Mouse (Mus musculus): ENCODE measurements around the gene Ifna1. TPM values are rescaled to one million over a fixed set of nuclear protein-coding genes. Genes with fewer than 3 reads are reported as not detected.

Ifna1 gene
- polyA plus RNA-seq, 1 experiment from 2014 or later = not detected

DNA sequence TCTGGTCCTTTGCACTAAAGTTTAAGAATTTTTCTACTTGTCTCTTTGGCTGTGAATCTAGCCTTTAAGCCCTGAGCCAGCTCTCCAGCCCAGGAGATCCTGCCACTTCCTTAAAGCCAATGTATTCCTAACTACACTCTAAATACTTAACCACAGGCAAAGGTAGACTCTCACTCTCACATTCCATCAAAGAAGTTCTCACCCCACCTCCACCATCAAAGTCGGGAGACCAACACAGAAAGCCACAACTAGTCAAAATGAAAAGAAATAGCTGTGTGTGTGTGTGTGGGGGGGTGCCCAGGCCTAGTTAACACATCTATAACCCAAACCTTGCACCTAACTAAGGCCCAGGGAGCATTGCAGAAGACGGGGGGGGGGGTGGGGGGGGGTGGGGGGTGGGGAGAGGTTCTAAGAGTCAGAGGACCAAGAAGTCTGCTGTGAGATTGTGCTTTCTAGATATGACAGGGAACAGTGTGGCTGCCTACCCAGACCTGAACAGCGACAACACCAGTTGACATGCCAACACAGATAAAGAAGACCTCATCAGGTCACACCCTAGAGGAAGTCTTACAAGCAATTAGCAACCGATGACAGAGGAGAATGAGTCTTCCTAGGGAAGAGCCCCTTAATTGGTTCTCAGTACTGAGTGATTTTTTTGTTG is 25.7 kb downstream of the Ifna1 start:
- no peak overlapping the region for H3K27ac ChIP-seq
- H3K4me1 ChIP-seq (replicated peaks) = no peaks in the 10 kb centered on the region
- no peaks in the 10 kb centered on the region for H3K9me3 ChIP-seq (replicated peaks)
- no peaks in the 10 kb centered on the region for H3K36me3 ChIP-seq
- ATAC-seq (replicated peaks; ENCODE audit: insufficient number of reproducible peaks, insufficient read depth, low FRiP score, low read depth) = no peak
- H3K9ac ChIP-seq = no peak overlapping the region
- WGBS = 42% methylated on average over 4 of the region's 4 CpGs
- no peaks in the 10 kb centered on the region for H3K27me3 ChIP-seq
- H3K4me2 ChIP-seq = no peak overlapping the region
- no peak overlapping the region for H3K4me3 ChIP-seq

DNA sequence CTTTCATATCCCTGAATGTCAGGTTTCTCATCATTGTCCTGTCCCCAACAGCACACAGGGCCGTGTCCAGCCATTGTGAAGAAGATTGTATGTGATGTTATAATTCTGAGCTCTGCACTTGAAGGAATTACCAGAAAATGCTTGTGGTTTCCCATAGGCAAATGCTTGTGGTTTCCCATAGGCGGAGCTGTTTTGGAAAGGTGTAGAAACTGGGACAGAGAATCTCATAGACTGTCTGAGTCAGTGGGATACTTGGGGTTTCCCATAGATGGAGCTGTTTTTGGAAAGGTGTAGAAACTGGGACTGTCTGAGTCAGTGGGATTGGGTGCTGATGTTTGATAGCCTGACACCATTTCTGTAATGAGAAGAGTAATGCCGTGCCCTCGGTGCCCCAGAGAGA is 26.6 kb downstream of the Ifna1 start:
- H3K4me3 ChIP-seq = no peak overlapping the region
- 80% methylated on average over 4 of the region's 4 CpGs for WGBS

DNA sequence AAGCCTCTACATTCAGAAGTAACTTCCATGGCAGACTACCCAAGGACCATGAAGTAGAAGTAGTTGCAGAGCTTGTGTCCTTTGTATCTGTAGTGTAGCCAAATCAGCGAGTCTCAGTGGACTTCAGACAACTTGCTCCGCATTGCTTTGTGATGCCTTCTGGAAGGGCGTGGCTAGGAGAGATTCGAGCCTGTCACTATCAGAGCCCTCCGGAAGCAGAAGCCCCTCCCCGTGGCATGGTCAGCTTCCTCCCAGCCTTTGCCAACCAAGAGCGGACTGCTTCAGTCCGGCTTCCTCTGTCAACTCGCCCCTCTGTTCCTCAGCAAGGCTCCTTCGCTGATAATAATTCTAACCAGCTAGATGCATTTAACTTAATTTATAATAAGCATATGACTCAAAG is 28.4 kb downstream of the Ifna1 start:
- Histone ChIP-seq H3K4me3 (no peak overlapping the region), H3K36me3 (no peaks in the 10 kb centered on the region), H3K9me3 (replicated peaks) (no peaks in the 10 kb centered on the region), H3K27ac (no peak overlapping the region), H3K4me1 (replicated peaks) (no peaks in the 10 kb centered on the region), H3K4me2 (no peak overlapping the region), H3K27me3 (no peaks in the 10 kb centered on the region), H3K9ac (no peak overlapping the region)
- WGBS = 38% methylated on average over 10 of the region's 10 CpGs
- no peak for ATAC-seq (replicated peaks; ENCODE audit: insufficient number of reproducible peaks, insufficient read depth, low FRiP score, low read depth)

More for the DNA sequence above, 26.6 kb downstream of the Ifna1 start:
- Histone ChIP-seq H3K4me1 (replicated peaks) (no peaks in the 10 kb centered on the region), H3K36me3 (no peaks in the 10 kb centered on the region), H3K4me2 (no peak overlapping the region), H3K27me3 (no peaks in the 10 kb centered on the region), H3K9ac (no peak overlapping the region), H3K27ac (no peak overlapping the region), H3K9me3 (replicated peaks) (no peaks in the 10 kb centered on the region)
- ATAC-seq (replicated peaks; ENCODE audit: insufficient number of reproducible peaks, insufficient read depth, low FRiP score, low read depth) = no peak

DNA sequence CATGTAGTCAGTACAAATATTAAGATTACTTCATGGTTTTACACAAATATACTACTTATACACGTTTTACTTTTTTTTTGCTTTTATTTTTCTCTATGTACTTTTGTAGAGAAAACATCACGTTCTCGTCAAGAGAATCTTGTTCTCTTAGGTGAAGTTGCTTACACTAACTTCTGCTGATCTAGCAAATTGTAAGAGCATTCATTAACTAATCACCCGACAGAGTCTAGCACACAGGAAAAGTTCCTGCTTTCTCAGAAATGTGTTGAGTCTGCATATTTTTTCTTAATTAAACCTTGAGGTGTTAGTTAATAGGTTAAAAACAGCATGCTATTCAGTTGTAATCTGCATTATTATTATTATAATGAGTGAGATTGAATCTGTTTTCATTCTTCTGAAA is 28.9 kb downstream of the Ifna1 start:
- no peak for ATAC-seq (replicated peaks; ENCODE audit: insufficient number of reproducible peaks, insufficient read depth, low FRiP score, low read depth)
- Histone ChIP-seq H3K4me2 (no peak overlapping the region), H3K36me3 (no peaks in the 10 kb centered on the region), H3K9me3 (replicated peaks) (no peaks in the 10 kb centered on the region), H3K9ac (no peak overlapping the region), H3K4me1 (replicated peaks) (no peaks in the 10 kb centered on the region), H3K27me3 (no peaks in the 10 kb centered on the region), H3K4me3 (no peak overlapping the region), H3K27ac (no peak overlapping the region)
- 70% methylated on average over 4 of the region's 4 CpGs for WGBS

DNA sequence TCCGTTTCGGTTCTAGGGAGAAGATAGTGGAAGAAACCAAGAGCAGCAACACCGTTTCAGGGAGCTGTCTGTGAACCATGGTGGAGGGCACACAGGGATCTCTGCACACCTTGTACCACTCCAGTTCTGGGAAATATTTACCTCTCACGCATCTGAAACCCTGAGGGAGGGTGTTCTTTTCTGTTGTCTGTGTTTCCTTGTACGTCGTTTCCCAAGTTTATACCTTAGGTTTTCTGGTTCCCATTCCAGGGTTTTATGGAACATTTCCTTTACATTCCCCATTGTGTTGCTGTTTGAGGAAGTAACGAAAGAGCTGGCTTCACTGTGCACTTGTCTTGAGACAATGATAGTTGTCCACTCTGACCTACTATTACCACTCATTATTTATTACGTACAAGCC is 30.2 kb downstream of the Ifna1 start, which contains the start of gene Ifne:
Ifne (minus strand) TSS at position 101 of the 400 bp plus-strand sequence.
- Histone ChIP-seq H3K27ac (no peak within 1 kb of the TSS), H3K36me3 (no peaks in the 10 kb centered on the region), H3K9me3 (replicated peaks) (no peaks in the 10 kb centered on the region), H3K4me1 (replicated peaks) (no peaks in the 10 kb centered on the region), H3K4me3 (no peak within 1 kb of the TSS), H3K9ac (no peak within 1 kb of the TSS), H3K4me2 (no peak within 1 kb of the TSS), H3K27me3 (no peaks in the 10 kb centered on the region)
- 79% methylated on average over 8 of the region's 8 CpGs for WGBS
- no peak for ATAC-seq (replicated peaks; ENCODE audit: insufficient number of reproducible peaks, insufficient read depth, low FRiP score, low read depth)

DNA sequence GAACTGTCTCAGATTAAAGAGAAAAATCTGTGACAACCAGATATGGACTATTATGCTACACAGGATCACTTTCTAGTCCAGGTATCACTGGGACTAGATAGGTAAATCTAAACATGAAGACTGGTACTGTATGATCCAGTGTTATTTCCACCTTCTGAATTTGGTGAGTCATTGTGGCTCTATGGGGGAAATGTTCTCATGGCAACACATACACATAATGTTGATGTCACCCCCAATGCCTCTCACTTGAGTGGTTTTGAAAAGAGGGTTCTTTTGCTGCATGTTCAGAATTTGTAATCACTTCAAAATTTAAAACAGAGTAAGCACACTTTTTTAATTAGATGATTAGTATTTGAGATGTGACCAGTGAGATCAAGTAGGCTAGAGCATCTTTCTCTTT is 38.3 kb downstream of the Ifna1 start:
- Histone ChIP-seq H3K4me1 (replicated peaks) (no peaks in the 10 kb centered on the region), H3K27me3 (no peaks in the 10 kb centered on the region), H3K36me3 (no peaks in the 10 kb centered on the region), H3K4me2 (no peak overlapping the region), H3K4me3 (no peak overlapping the region), H3K9me3 (replicated peaks) (no peaks in the 10 kb centered on the region), H3K9ac (no peak overlapping the region), H3K27ac (no peak overlapping the region)
- no peak for ATAC-seq (replicated peaks; ENCODE audit: insufficient number of reproducible peaks, insufficient read depth, low FRiP score, low read depth)

DNA sequence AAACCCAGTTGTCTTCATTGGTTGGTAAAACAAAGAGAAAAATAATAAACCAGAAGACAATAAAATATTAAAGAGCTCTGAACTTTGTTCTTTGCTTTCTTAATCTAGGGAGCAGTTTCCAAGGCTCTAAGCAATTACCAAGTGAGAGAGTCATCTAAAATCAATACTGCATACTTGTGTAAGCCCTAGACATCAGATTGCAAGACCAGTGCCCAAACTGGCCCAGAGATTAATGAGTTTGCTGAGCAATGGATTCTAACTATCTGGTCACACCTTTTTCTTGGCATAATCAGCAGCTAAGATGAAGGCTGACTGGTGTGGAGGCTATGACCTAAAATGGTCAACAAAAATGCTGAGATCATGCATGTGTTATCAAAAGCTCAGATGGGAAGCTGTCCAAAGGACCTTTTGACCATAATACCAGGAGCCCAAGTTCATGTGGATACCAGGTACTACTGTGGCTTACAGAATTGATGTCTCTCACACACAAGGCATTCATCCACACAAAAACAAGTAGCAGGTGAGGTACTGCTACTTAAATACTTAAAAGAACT is 43.4 kb downstream of the Ifna1 start:
- Histone ChIP-seq H3K4me1 (replicated peaks) (no peaks in the 10 kb centered on the region), H3K27ac (no peak overlapping the region), H3K9ac (no peak overlapping the region), H3K4me2 (no peak overlapping the region), H3K36me3 (no peaks in the 10 kb centered on the region), H3K9me3 (replicated peaks) (no peaks in the 10 kb centered on the region), H3K27me3 (no peaks in the 10 kb centered on the region), H3K4me3 (no peak overlapping the region)
- no peak for ATAC-seq (replicated peaks; ENCODE audit: insufficient number of reproducible peaks, insufficient read depth, low FRiP score, low read depth)

Other genes starting within 250 kb of the Ifna1 start
- gene Ifna12, start 246.7 kb upstream of the Ifna1 start, polyA plus RNA-seq (2015; fragmentation: Nextera tagmentation; extraction: Ambion mirVana) = not detected in 2 replicates
- gene C87499, start 215.7 kb upstream of the Ifna1 start, polyA plus RNA-seq (2015; fragmentation: Nextera tagmentation; extraction: Ambion mirVana) = not detected in 2 replicates
- not detected in 2 replicates for gene Ifna13, start 205.6 kb upstream of the Ifna1 start, polyA plus RNA-seq (2015; fragmentation: Nextera tagmentation; extraction: Ambion mirVana)
- gene Ifna16, start 173.2 kb upstream of the Ifna1 start, polyA plus RNA-seq (2015; fragmentation: Nextera tagmentation; extraction: Ambion mirVana) = not detected in 2 replicates
- gene Ifna2, start 166.2 kb upstream of the Ifna1 start, polyA plus RNA-seq (2015; fragmentation: Nextera tagmentation; extraction: Ambion mirVana) = not detected in 2 replicates
- gene Ifnab, start 158.7 kb upstream of the Ifna1 start, polyA plus RNA-seq (2015; fragmentation: Nextera tagmentation; extraction: Ambion mirVana) = not detected in 2 replicates
- gene Gm26566, start 128.3 kb upstream of the Ifna1 start, polyA plus RNA-seq (2015; fragmentation: Nextera tagmentation; extraction: Ambion mirVana) = 0.82 and 0.93 TPM in 2 replicates
- gene Klhl9, start 127.6 kb upstream of the Ifna1 start, polyA plus RNA-seq (2015; fragmentation: Nextera tagmentation; extraction: Ambion mirVana) = 77.5 and 78.4 TPM in 2 replicates
- not detected in 2 replicates for gene Gm13271, start 95.2 kb upstream of the Ifna1 start, polyA plus RNA-seq (2015; fragmentation: Nextera tagmentation; extraction: Ambion mirVana)
- 0.11 and 0.23 TPM in 2 replicates for gene Gm13283, start 90.0 kb upstream of the Ifna1 start, polyA plus RNA-seq (2015; fragmentation: Nextera tagmentation; extraction: Ambion mirVana)
- gene Gm13290, start 76.3 kb upstream of the Ifna1 start, polyA plus RNA-seq (2015; fragmentation: Nextera tagmentation; extraction: Ambion mirVana) = 0.48 TPM in 1 of 2 replicates, not detected in the other
- not detected in 2 replicates for gene Gm13289, start 73.2 kb upstream of the Ifna1 start, polyA plus RNA-seq (2015; fragmentation: Nextera tagmentation; extraction: Ambion mirVana)
- 0.28 TPM in 1 of 2 replicates, not detected in the other for gene Gm13272, start 70.2 kb upstream of the Ifna1 start, polyA plus RNA-seq (2015; fragmentation: Nextera tagmentation; extraction: Ambion mirVana)
- gene Ifnz, start 68.0 kb upstream of the Ifna1 start, polyA plus RNA-seq (2015; fragmentation: Nextera tagmentation; extraction: Ambion mirVana) = 0.53 TPM in 1 of 2 replicates, not detected in the other
- not detected in 2 replicates for gene Gm13276, start 64.4 kb upstream of the Ifna1 start, polyA plus RNA-seq (2015; fragmentation: Nextera tagmentation; extraction: Ambion mirVana)
- not detected in 2 replicates for gene Gm13277, start 61.5 kb upstream of the Ifna1 start, polyA plus RNA-seq (2015; fragmentation: Nextera tagmentation; extraction: Ambion mirVana)
- gene Gm13278, start 58.5 kb upstream of the Ifna1 start, polyA plus RNA-seq (2015; fragmentation: Nextera tagmentation; extraction: Ambion mirVana) = not detected in 2 replicates
- gene Gm13275, start 55.6 kb upstream of the Ifna1 start, polyA plus RNA-seq (2015; fragmentation: Nextera tagmentation; extraction: Ambion mirVana) = not detected in 2 replicates
- gene Gm13279, start 52.7 kb upstream of the Ifna1 start, polyA plus RNA-seq (2015; fragmentation: Nextera tagmentation; extraction: Ambion mirVana) = not detected in 2 replicates
- gene Gm13285, start 50.4 kb upstream of the Ifna1 start, polyA plus RNA-seq (2015; fragmentation: Nextera tagmentation; extraction: Ambion mirVana) = 0.79 and 0.82 TPM in 2 replicates
- not detected in 2 replicates for gene Gm13287, start 46.8 kb upstream of the Ifna1 start, polyA plus RNA-seq (2015; fragmentation: Nextera tagmentation; extraction: Ambion mirVana)
- 0.08 TPM in 1 of 2 replicates, not detected in the other for gene Gm13288, start 44.6 kb upstream of the Ifna1 start, polyA plus RNA-seq (2015; fragmentation: Nextera tagmentation; extraction: Ambion mirVana)
- gene Ifna7, start 33.9 kb upstream of the Ifna1 start, polyA plus RNA-seq (2015; fragmentation: Nextera tagmentation; extraction: Ambion mirVana) = not detected in 2 replicates
- not detected in 2 replicates for gene Ifna11, start 30.1 kb upstream of the Ifna1 start, polyA plus RNA-seq (2015; fragmentation: Nextera tagmentation; extraction: Ambion mirVana)
- not detected in 2 replicates for gene Ifna6, start 22.7 kb upstream of the Ifna1 start, polyA plus RNA-seq (2015; fragmentation: Nextera tagmentation; extraction: Ambion mirVana)
- not detected in 2 replicates for gene Ifna5, start 14.6 kb upstream of the Ifna1 start, polyA plus RNA-seq (2015; fragmentation: Nextera tagmentation; extraction: Ambion mirVana)
- gene Ifna4, start 8.2 kb upstream of the Ifna1 start, polyA plus RNA-seq (2015; fragmentation: Nextera tagmentation; extraction: Ambion mirVana) = not detected in 2 replicates
- gene Ifne, start 30.1 kb downstream of the Ifna1 start, polyA plus RNA-seq (2015; fragmentation: Nextera tagmentation; extraction: Ambion mirVana) = not detected in 2 replicates

Data from heart, embryonic 15.5 days (tissue).